Mouse (Mus musculus) thymus, postnatal 4 days (tissue): ENCODE measurements at regions not wholly inside any gene's neighbourhood (a gene's known extent, or its start where the extent isn't known, plus 50 kb on each side); places are given as distances from the start of the nearest gene placed in this dataset.

Experiments used
- DNase-seq: peaks from one replicate; pipeline ENCODE4 v3.0.0; 2021

DNA sequence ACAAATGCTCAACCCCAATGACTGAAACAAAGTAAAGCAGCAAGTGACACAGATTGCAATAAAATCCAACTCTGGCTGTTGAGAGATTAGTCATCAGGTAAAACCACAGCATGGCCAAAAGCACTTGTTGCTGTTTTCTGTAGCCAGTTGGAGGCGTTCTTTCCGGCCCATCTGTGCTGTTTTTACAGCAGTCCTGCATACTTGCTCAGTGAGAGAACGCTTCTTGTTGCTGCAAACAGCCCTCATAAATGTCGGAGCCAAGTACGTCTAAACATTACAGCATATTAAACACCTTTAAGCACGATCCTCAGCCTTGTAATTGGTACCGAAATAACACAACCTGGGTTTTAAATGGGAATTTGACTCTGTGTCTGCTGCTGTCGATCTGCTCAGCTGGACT, 65.6 kb upstream of the Hs3st3a1 start:
- no peak for DNase-seq

DNA sequence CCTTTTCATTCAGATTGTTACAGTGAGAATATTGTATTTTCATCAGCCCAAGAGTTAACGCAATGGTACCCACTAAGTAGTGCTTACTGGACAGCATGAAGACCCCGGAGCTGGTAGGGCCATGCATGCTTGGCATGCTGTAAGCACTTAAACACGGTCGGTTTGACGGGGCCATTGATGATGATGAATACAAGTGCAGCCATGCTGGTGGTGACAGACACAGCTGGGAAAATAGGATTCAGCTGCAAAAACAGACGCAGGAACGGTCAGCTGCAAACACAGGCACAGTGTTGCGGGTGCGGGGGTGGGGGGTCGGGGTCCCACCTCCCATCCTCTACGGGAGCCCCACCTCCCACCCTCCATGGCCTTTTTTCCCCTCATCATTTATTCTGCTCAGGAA, 99.7 kb upstream of the Hs3st3a1 start:
- DNase-seq, result no peak

DNA sequence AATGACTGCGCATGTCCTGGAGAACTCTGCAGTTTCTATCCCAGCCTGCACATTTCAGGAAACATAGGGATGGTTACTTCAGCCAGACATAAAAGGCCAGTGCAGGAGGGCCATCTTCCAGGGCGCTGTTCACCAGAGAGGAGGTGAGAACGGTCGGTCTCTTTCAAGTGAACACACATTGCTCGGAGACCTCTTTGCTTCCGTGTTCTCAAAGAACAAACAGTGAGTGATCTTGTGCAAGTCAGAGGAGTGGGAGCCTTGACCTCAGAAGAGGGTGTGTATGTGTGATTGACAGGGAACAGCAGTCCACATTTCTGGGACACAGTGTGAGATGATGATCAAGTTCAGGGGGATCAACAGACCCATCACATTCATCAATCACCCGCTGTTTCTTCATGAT, 102.7 kb upstream of the Hs3st3a1 start:
- no peak for DNase-seq

DNA sequence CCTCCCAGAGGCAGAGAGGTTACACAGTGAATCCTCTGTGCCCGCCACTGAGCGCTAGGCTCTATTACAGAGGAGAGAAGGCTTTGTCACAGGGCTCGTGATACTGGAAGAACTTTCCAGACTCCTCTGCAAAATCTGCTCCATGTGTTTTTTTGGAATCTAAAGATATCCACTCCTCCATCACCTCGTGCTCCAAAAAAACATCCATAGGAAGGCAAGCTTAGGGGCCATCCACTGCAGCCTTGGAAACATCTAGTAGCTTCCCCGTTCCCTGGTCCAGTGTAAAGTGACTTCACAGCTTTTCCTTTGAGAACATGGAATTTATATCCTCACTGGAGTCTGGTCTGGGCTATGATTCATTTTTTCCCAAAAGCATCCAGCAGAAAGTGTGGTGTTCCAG, 103.3 kb upstream of the Hs3st3a1 start:
- DNase-seq, result no peak

DNA sequence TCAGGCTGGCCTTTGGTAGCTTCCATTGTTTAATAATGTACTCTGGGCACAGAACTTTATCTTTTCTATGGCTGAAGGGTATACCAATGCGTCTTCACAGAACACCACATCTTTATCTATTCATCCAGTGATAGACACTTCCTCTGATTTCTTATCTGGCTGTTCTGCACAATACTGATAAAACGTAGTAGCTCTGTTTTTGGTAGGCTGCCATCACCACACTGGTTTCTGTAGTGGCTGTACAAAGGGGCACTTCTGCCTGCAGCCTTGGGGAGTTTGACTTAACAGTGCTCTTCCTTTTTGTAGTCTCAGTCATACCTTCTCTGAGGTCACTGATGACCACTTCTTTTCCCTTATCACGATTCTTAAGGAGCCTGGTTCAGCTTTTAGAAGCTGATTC, 106.0 kb upstream of the Hs3st3a1 start:
- DNase-seq, result no peak

DNA sequence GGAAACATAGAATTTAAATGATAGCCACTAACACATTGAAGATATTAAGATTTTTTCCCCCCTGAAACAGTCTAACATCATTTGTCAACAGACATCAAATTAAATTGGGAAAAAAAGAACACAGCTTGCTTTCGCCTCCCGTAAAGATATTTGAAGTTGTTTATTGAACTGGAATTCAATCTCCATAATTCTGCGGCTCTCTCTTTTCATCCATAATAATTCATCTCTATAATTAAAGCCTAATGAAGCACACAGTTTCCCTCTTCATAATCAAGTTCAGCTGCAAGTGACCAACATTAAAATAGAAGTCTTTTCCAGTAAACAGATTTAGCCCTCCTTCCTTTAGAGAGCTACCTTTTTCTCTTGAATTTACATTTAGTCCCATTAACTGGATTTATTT, 107.4 kb upstream of the Hs3st3a1 start:
- no peak for DNase-seq

DNA sequence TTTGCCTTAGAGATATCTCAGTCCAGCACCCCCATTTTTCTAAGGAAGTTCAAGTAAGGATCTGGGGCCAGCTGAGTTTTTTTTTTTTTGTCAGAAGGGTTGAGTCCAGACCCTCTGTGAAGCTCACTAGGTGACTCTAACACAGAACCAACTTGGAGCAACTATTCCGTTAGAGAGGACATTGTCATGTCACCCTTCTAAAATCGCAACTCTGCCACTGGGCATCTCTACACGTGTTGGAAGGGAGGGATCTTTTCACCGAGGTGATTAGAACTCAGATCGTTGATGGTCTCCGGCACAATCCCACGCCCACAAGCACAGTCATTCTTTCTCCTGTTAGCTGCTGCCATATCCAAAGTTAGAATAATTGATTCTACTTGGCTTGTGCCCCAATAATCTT, 108.5 kb upstream of the Hs3st3a1 start:
- no peak for DNase-seq

DNA sequence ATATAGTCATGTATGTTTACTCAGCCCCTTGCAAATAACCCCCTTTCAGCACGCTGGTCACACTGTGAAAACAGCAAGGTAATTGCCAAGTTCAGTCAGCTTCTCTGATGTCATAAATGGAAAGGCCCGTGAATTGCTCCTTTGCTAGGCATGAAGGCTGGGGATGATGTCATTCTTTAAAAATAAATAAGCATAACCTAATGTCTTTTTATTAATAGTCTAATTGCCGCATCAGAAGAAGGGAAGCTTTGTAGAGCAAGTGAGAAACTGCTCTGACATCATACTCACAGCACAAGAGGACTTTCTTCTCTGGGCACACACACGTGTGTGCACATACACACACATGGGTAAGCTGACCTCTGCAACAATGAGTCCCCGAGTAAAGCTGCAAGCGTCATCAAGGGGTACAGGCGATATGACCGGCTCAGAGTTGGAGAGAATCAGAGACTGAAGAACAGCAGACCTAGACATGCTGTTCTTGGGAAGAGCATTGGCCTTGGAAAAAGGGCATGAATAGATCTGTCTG, 113.2 kb upstream of the Hs3st3a1 start:
- DNase-seq, result no peak

DNA sequence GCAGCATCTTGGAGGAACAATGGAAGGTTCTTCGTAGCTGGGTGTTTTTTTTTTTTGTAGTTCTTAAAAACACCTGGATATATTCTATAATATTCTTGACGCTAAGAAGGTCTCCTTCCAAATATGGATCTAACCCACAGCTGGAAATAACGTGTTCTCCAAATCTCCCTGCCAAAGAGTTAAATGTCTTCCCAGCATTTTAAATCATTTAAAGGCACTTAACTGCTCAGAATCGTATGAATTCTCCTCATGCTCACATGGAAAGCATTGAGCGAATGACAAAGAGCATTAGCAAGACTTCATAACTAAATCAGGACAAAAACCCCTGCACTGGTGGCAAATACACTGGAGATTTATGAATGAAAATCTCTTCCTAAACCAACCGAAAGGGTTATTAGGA, 117.7 kb upstream of the Hs3st3a1 start:
- no peak for DNase-seq

DNA sequence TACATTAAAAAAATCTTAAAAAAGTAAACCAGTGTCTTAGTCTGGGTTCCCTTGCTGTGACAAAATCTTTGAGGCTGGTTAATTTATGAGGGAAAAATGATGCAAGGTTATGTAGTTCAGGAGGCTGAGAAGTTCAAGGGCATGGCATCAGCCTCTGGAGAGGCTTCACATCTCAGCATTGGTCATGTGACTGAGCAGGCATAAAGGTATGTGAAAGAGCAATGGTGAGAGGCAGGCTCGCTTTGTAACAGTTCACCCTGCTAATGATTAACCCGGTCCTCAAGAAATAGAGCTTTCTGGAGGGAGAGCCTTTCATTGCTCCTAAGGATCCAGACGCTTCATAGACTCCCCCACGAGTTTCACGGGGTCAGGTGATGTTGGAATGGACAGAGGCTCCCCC, 120.1 kb upstream of the Hs3st3a1 start:
- DNase-seq, result no peak

DNA sequence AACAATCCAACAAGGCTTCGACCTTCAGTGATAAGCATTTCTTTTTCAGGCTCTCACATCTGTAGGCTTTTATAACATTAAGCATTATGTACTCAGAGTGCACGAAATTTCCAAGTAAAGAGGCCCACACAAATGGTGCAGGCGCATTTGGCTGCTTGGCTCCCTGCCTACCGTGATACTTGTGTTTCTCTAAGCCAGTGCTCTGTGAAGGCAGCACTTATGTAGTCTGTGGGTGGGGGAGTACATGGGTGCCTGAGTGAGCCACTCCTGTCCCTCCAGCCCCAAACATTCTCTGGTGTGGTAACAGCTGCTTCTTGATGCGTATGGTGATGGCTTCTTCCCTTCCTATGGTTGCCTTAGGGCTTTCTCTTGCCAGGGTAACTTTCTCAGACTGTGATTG, 121.9 kb upstream of the Hs3st3a1 start:
- DNase-seq, result no peak

DNA sequence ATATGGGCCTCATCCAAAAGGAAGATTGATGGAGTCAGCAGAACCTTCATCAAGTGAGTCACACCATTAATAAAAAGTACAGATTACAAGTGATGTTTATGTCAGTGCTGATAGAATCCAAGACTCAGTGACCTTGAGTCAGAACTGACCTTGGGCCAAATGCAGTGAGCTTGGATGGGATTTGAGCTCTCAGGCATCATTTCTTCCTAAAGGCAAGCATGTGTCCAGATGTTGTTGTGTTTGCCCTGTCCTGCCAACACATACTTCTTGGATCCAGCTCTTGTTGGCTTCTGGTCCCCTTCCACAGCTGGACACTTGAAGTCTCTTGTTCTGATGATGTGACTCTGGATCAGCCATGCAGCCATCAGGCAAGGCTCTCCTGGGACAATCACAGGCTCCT, 125.3 kb upstream of the Hs3st3a1 start:
- no peak for DNase-seq

DNA sequence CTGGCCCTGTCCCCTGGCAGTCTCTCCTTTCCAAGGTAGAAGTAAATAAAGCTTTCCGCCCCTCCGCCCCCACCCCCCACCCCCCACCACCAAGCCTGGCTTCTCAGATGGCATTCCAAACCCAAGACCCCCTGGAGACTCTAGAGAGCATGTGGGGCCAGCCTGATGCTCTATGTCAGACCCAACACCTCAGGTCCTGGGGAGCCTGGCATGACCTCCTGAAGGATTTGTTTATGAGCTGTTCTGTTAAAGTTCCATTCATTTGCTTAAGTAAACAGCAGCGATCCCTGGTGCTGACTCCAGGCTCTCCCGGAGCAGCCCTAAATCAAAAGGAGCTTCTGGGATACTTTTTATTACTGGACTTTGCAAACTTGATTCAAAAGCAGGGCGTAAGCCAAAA, 137.3 kb upstream of the Hs3st3a1 start:
- no peak for DNase-seq

DNA sequence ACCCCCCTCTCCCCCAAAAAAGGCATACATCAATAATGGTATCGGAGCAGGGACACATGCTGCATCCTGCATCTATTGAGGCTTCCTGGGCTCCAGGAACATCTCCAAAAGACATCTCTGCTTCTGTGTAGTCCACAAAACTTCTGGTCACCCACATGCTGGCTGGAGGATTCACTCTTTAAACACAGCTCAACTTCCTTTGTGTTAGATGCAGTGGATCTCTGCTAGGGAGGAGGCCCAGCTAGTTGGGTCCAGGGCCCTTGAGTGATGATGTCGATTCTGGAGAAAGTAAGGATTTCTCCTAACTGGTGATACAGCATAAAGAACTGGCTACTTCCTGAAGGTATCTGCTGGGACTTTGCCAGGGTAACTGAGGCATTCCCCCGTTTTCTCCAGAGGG, 146.9 kb upstream of the Hs3st3a1 start:
- DNase-seq, result no peak

DNA sequence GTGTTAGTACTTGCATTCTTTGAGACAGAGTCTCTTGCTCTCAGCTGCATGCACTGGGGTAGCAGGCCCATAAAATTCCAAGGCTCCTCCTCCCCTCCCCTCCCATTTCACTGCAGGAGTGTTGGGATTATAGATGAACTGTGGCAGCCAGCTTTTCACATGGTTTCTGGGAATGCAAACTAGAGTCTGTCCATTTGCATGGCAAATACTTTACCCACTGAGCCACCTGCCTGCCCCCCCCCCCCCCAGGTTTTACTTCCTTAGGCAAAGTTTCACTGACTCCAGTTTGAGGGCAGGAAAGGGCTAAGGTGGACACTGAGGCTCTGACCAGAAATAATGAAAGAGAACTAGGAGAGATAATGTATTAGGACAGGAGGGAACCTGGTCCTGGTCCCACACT, 147.6 kb upstream of the Hs3st3a1 start:
- no peak for DNase-seq

DNA sequence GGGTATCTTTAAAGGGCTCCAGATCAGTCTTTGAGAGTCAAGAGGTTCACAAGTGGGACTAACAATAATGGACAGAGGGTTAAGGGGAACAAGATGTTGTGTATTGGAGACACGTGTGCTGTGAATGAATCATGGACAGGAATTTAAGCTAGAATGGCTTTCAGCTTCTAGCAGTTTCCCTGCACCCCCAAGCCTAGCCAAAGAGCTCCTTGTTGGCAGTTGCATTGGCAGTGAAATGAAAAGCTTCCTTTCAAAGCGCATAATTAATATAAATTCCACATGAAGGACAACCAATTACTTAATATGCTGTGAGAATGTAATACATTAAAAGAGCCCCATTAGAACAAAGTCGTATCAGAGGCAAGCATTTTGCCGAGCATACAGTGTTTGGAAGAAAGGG, 153.4 kb upstream of the Hs3st3a1 start:
- DNase-seq, result no peak

DNA sequence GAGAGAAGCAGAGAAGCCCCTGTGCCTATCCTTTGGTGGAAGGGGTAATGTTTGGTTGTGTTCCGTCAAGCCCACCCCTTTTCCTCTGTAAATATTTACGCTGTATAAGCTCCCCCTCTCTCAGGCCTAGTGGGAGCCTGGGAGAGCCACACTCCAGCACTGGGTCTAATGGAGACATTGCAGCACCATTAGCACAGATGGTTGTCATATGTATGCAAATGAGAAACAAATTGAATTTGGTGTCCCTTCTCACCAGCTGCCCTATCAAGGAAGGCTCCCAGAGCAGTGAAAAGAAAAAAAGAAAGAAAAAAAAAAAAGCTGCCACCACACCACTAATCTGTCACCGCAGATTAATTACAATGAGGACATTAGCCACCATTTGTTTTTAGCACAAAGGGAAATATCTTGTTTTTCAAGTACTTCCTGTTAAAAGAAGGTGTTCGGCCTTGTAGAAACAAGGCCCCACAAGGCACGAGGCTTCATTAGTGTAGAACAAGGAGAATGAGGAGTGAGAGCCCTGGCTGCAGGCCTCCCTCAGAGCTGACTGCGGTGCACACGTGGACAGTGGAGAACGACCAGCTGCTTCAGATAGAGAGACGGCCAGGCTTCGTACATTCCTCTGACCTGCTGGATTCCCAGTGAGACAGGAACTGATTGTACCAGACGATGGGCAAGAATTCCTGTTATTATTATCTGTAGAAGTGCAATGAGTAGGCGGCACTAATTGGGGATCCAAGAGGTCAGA, 156.7 kb upstream of the Hs3st3a1 start:
- no peak for DNase-seq

DNA sequence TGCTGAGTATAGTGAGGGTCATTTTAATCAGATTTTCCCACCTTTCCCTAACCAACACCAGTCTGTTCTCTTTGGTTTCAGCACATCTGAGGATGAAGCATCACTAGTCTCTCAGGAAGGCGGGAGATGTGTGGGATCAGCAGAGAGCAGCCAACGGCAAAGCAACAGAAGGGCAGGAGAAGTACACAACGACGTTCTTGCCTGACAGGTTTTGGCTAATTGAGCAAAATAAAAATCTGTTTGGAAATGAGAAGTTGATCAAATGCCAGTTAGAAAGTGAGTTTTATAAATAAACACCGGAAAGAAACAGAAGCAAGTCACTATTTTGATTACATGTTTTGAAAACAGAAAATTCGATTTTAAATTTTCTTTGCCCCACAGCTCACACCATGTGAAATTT, 161.4 kb upstream of the Hs3st3a1 start:
- DNase-seq, result no peak

DNA sequence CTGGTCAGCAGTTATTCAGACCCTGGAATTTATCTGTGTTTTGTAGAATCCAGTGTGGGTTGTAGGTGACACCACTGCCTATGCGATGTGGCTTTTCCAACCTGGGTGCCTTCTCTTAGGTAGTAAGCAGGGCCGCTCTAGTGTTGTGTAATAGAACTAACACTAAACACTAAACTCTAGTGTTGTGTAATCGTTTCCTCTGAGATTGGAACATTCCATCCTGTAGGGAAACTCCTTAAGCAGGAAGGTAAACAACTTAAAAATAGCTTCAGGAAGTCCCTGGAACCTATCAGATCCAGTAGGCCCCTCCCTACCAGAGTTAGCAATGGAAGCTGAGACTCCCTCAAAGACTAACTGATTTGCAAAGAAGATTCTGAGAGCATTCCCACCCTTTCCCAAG, 161.9 kb upstream of the Hs3st3a1 start:
- DNase-seq, result no peak

DNA sequence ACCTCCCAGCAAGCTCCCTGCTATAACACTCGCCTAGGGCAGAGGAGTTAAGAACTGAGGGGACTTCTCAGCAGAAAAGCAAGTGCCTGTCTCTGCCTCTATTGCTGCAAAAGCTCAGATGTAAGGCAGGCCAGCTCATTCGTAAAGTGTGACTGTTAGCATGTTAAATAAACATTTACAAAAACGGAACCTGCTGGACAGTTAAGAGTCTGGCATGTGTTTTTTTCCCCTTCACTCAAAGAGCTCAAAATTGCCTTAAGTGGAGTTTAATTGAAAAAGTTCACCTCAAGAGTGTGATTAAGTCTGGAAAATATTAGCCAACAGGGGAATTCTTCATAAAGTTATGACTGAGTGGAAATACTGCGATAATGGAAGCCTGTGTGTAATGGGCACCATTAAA, 167.0 kb upstream of the Hs3st3a1 start:
- DNase-seq, result no peak

DNA sequence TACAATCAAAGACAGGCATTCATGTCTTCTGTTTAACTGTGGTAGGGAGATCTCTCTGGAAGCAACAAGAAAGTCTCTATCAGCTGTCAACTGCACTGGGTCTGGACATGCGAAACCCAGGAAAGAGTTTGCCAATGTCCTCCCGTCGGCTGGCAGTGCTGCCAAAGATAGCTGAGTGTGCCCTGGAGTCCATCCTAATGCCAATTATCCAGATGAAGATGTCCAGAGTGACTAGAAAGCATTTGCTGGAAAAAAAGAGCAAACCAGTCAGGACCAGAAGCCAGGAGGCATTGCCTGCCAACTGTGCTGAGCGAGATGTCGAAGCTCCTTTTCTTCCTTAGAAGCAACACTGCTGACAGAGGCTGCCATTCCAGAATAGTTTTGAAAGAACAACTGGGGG, 167.6 kb upstream of the Hs3st3a1 start:
- DNase-seq, result no peak

DNA sequence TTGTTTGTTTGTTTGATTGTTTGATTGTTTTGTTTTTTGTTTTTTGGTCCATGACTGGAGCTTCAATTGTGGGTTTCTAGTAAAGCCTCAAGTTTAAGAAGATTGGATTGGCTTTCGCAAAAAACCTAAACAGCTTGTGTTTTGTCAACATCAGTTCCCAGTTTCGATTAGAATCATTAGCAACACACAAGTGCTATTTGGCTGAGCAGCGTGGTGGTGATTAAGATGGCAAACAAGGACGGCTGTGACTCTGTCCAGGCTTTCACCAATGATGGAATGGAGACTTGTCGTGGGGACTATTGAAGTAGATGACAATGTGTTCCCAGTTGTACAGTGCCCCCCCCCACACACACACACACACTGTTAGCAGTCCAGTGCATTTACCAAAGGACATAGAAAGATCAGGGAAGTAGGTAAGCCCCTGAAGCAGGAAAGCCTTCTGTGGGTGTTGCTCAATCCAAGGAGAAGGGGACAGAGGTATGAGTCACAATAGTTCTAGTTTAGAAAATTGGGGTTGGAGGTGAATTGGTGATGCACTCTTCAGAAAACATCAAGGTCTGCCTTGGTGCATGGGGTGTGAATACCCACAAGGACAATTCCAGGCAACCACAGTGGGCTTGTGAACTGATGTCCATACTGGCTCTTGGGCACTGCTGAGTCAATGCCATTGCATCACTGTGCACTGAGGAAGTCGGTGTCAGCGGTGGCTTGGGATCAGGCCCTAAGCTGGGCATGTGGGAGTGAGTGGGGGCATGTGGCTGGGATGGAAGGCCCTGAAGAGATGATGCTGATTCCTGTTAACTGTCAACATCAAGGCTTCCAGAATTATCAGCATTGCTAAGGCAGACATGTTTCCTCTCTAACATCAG, 174.5 kb upstream of the Cox10 start:
- no peak for DNase-seq

DNA sequence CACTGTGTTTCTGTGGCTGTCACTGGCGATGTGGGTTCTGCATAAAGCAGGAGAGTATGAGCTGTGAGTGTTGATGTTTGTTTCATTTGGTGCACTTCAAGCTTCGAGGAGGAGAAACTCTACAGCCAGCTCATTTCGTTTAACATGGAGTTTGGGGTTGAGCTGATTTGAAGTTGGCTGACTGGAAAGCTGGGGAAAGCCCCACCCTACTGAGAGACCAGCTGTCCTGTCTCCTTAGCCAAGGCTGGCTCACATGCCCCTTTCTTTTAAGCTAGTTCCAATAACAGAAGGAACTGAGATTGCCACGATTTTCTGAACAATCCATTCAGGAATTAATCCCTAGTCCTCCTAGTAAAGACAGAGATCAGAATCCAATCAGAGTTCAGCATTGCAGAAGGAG, 157.6 kb upstream of the Cox10 start:
- DNase-seq, result no peak

DNA sequence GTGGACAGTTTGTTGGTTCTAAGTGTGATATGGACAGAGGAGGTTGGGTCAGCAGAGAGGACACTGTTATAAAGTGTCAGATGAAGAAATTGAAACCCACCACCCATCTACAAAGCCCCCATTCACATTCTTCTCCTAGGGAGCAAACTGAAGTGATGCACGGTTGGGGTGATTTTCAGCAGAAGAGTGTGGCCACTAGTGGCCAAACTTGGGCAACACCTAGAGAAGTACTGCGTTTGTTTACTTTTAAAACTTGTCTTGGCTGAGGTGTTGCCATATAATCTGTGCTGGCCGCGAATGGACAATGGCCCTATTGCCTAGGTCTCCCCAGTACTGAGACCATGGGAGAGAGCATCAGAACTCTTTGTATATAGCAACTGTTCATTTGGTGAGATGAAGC, 150.8 kb upstream of the Cox10 start:
- DNase-seq, result no peak
